Mouse (Mus musculus) erythroblast, adult 5-6 weeks (primary cell): ENCODE measurements around the gene Tnfrsf25. TPM values are rescaled to one million over a fixed set of nuclear protein-coding genes. Genes with fewer than 3 reads are reported as not detected.
A peak's percentile ranks its signal among the peaks of the same experiment; 100 is the strongest.

Source experiments
- ATAC-seq: replicated peaks from 2 replicates; pipeline ENCODE4 v1.8.0; 2016; ENCODE audit warnings: moderate number of reproducible peaks, mild to moderate bottlenecking, moderate TSS enrichment, inconsistent platforms; ENCODE audit not compliant: poor library complexity, low FRiP score, severe bottlenecking
- total RNA-seq, 2 experiments: library from RNA; stranded (forward) in 1 of 2; stranded (reverse) in 1 of 2; fragments of 150-400 nt in 1 of 2; fragments of 200-764, 138-1000 nt in 1 of 2; gene quantifications; 2 replicates each; pipeline versions ENCODE4 v1.2.3 to v1.2.4; 2015 to 2017; ENCODE audit warnings: low replicate concordance in 2 of 2

Tnfrsf25 gene
- total RNA-seq, 2 experiments from 2014 or later = not detected

DNA sequence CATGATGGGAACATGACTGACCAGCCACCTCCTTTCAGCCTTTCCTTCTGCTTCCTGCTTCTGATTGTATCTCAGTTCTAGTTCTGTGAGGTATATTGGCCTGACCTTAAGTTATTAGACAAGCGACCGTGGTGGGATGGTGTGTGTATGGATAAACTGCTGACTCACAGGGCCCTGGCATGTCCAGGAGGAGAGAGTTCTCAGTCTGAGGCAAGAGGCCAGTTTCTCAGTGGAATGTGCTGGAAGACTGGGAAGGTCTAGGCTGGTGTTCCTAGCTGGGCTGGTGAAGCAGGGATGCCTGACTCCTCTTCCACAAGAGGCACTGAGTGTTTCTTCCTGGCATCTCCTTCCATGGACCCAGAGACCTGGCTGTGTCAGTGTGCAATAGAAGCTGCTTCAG lies 47.0 kb downstream of the Tnfrsf25 start:
- no peak for ATAC-seq

GRCm38 (mm10) chr4:152165036-152165931 lies 49.5 kb downstream of the Tnfrsf25 start:
- ATAC-seq = peak; percentile 75

DNA sequence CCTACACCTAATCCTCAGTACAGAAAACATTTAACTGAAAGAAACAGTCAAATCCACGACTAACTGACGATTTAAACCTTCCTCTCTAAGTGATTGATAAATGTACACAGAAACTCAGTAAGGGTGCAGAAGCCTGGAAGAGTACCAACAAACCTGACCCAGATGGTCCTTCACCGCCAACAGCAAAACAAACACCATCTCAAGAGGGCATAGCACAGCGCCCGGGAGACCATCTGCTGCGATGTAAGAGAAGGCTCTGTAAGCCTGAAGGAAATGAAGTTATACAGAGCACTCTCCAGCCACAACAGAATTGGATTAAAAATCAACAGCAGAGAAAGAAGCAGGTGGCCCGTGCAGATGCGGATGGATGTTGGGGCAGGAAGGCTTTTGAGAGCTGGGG lies 52.3 kb downstream of the Tnfrsf25 start:
- no peak for ATAC-seq

DNA sequence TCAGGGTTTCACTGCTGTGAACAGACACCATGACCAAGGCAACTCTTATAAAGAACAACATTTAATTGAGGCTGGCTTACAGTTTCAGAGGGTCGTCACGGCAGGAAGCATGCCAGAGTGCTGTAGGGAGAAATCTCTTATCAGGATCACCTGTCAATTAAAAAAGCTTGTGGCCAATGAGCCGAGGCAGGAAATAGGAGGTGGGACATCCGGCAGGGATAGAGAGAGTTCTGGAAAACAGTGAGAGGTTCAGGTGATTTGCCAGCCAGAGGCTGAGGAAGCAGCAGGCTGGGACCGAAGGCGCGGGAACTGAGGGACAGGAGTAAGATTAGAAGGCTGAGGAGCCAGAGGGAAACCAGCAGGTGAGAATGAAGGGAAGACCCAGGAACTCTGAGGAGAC lies 53.4 kb downstream of the Tnfrsf25 start:
- no peak for ATAC-seq

Other genes starting within 250 kb of the Tnfrsf25 start
- gene Dnajc11, start 182.2 kb upstream of the Tnfrsf25 start, total RNA-seq (2015; ENCODE audit: low replicate concordance) = 17.1 and 26.3 TPM in 2 replicates
- 39.4 and 50.2 TPM in 2 replicates for gene Dnajc11, start 182.2 kb upstream of the Tnfrsf25 start, total RNA-seq (2017; ENCODE audit: low replicate concordance)
- 0.58 and 2.1 TPM in 2 replicates for gene Thap3, start 126.9 kb upstream of the Tnfrsf25 start, total RNA-seq (2015; ENCODE audit: low replicate concordance)
- gene Thap3, start 126.9 kb upstream of the Tnfrsf25 start, total RNA-seq (2017; ENCODE audit: low replicate concordance) = 0.84 TPM in 1 of 2 replicates, not detected in the other
- 0.42 and 1.9 TPM in 2 replicates for gene Phf13, start 119.7 kb upstream of the Tnfrsf25 start, total RNA-seq (2015; ENCODE audit: low replicate concordance)
- 0.85 and 0.98 TPM in 2 replicates for gene Phf13, start 119.7 kb upstream of the Tnfrsf25 start, total RNA-seq (2017; ENCODE audit: low replicate concordance)
- gene Klhl21, start 107.1 kb upstream of the Tnfrsf25 start, total RNA-seq (2015; ENCODE audit: low replicate concordance) = 0.77 and 2.3 TPM in 2 replicates
- gene Klhl21, start 107.1 kb upstream of the Tnfrsf25 start, total RNA-seq (2017; ENCODE audit: low replicate concordance) = 2.7 and 4.2 TPM in 2 replicates
- 2.7 and 2.9 TPM in 2 replicates for gene Zbtb48, start 88.3 kb upstream of the Tnfrsf25 start, total RNA-seq (2015; ENCODE audit: low replicate concordance)
- 2.9 and 4.2 TPM in 2 replicates for gene Zbtb48, start 88.3 kb upstream of the Tnfrsf25 start, total RNA-seq (2017; ENCODE audit: low replicate concordance)
- gene Tas1r1, start 77.4 kb upstream of the Tnfrsf25 start, total RNA-seq (2015; ENCODE audit: low replicate concordance) = 1.9 TPM in 1 of 2 replicates, not detected in the other
- gene Tas1r1, start 77.4 kb upstream of the Tnfrsf25 start, total RNA-seq (2017; ENCODE audit: low replicate concordance) = not detected in 2 replicates
- gene Nol9, start 76.6 kb upstream of the Tnfrsf25 start, total RNA-seq (2015; ENCODE audit: low replicate concordance) = 6.7 and 7.3 TPM in 2 replicates
- gene Nol9, start 76.6 kb upstream of the Tnfrsf25 start, total RNA-seq (2017; ENCODE audit: low replicate concordance) = 3.9 and 6.3 TPM in 2 replicates
- gene Plekhg5, start 43.4 kb upstream of the Tnfrsf25 start, total RNA-seq (2015; ENCODE audit: low replicate concordance) = 0.42 TPM in 1 of 2 replicates, not detected in the other
- 1.4 and 2.0 TPM in 2 replicates for gene Plekhg5, start 43.4 kb upstream of the Tnfrsf25 start, total RNA-seq (2017; ENCODE audit: low replicate concordance)
- gene Espn, start 36.4 kb downstream of the Tnfrsf25 start, total RNA-seq (2015; ENCODE audit: low replicate concordance) = not detected in 2 replicates
- gene Espn, start 36.4 kb downstream of the Tnfrsf25 start, total RNA-seq (2017; ENCODE audit: low replicate concordance) = 0.34 and 0.42 TPM in 2 replicates
- gene Hes2, start 42.9 kb downstream of the Tnfrsf25 start, total RNA-seq (2015; ENCODE audit: low replicate concordance) = not detected in 2 replicates
- not detected in 2 replicates for gene Hes2, start 42.9 kb downstream of the Tnfrsf25 start, total RNA-seq (2017; ENCODE audit: low replicate concordance)
- gene Acot7, start 62.2 kb downstream of the Tnfrsf25 start, total RNA-seq (2015; ENCODE audit: low replicate concordance) = 15.3 and 19.4 TPM in 2 replicates
- gene Acot7, start 62.2 kb downstream of the Tnfrsf25 start, total RNA-seq (2017; ENCODE audit: low replicate concordance) = 5.2 and 9.7 TPM in 2 replicates
- gene Gpr153, start 158.3 kb downstream of the Tnfrsf25 start, total RNA-seq (2015; ENCODE audit: low replicate concordance) = not detected in 2 replicates
- 0.28 TPM in 1 of 2 replicates, not detected in the other for gene Gpr153, start 158.3 kb downstream of the Tnfrsf25 start, total RNA-seq (2017; ENCODE audit: low replicate concordance)
- not detected in 2 replicates for gene Hes3, start 175.7 kb downstream of the Tnfrsf25 start, total RNA-seq (2015; ENCODE audit: low replicate concordance)
- not detected in 2 replicates for gene Hes3, start 175.7 kb downstream of the Tnfrsf25 start, total RNA-seq (2017; ENCODE audit: low replicate concordance)
- 3.7 and 6.5 TPM in 2 replicates for gene Icmt, start 181.3 kb downstream of the Tnfrsf25 start, total RNA-seq (2015; ENCODE audit: low replicate concordance)
- 4.6 and 5.8 TPM in 2 replicates for gene Icmt, start 181.3 kb downstream of the Tnfrsf25 start, total RNA-seq (2017; ENCODE audit: low replicate concordance)
- gene Rnf207, start 203.1 kb downstream of the Tnfrsf25 start, total RNA-seq (2015; ENCODE audit: low replicate concordance) = 0.19 TPM in 1 of 2 replicates, not detected in the other
- not detected in 2 replicates for gene Rnf207, start 203.1 kb downstream of the Tnfrsf25 start, total RNA-seq (2017; ENCODE audit: low replicate concordance)
- gene Rpl22, start 209.8 kb downstream of the Tnfrsf25 start, total RNA-seq (2015; ENCODE audit: low replicate concordance) = 338 and 340 TPM in 2 replicates
- gene Rpl22, start 209.8 kb downstream of the Tnfrsf25 start, total RNA-seq (2017; ENCODE audit: low replicate concordance) = 322 and 331 TPM in 2 replicates
- not detected in 2 replicates for gene Chd5, start 222.7 kb downstream of the Tnfrsf25 start, total RNA-seq (2015; ENCODE audit: low replicate concordance)
- 0.09 TPM in 1 of 2 replicates, not detected in the other for gene Chd5, start 222.7 kb downstream of the Tnfrsf25 start, total RNA-seq (2017; ENCODE audit: low replicate concordance)